Mouse (Mus musculus) neural tube, embryonic 13.5 days (tissue): ENCODE data around the gene Aacs. TPM values are rescaled to one million over a fixed set of nuclear protein-coding genes. Genes with fewer than 3 reads are reported as not detected.

ENCODE experiments used
- ATAC-seq: fragments of 200-750 bp; cut with Nextera tagmentation; 2 replicates; pipeline ENCODE4 v1.8.0; 2017; ENCODE audit warnings: low read depth, mild to moderate bottlenecking, moderate TSS enrichment, moderate library complexity
- H3K27ac ChIP-seq: fragments of 300-500 bp; sonication (generic); replicated peaks from 2 replicates; pipeline ENCODE4 v1.5.1; 2015; ENCODE audit warnings: moderate library complexity, mild to moderate bottlenecking, inconsistent platforms
- H3K27me3 ChIP-seq: fragments of 300-500 bp; sonication (generic); 2 replicates; pipeline ENCODE4 v1.6.1; 2015; ENCODE audit warnings: mild to moderate bottlenecking, inconsistent platforms
- H3K36me3 ChIP-seq: fragments of 300-500 bp; sonication (generic); 2 replicates; pipeline ENCODE4 v1.6.1; 2015; ENCODE audit warnings: mild to moderate bottlenecking, inconsistent platforms
- H3K4me1 ChIP-seq: fragments of 300-500 bp; sonication (generic); replicated peaks from 2 replicates; pipeline ENCODE4 v1.6.1; 2015; ENCODE audit warnings: inconsistent platforms
- H3K4me2 ChIP-seq: fragments of 300-500 bp; sonication (generic); 2 replicates; pipeline ENCODE4 v1.6.1; 2015; ENCODE audit warnings: inconsistent platforms, mild to moderate bottlenecking, moderate library complexity
- H3K4me3 ChIP-seq: fragments of 300-500 bp; sonication (generic); 2 replicates; pipeline ENCODE4 v1.5.1; 2015; ENCODE audit warnings: mild to moderate bottlenecking, inconsistent platforms
- H3K9ac ChIP-seq: fragments of 300-500 bp; sonication (generic); 2 replicates; pipeline ENCODE4 v1.6.1; 2015; ENCODE audit warnings: moderate library complexity, mild to moderate bottlenecking, inconsistent platforms
- H3K9me3 ChIP-seq: fragments of 300-500 bp; sonication (generic); 2 replicates; pipeline ENCODE4 v1.6.1; 2016; ENCODE audit warnings: inconsistent platforms
- WGBS: fragments of 180-500 bp; shearing (Covaris S2); methylation state at CpG from one replicate; pipeline ENCODE4 v1.1.7; 2015; 5-methylcytosine and 5-hydroxymethylcytosine counted together
- polyA plus RNA-seq: library from polyadenylated mRNA; unstranded; fragments of >200 nt; fragmentation: Nextera tagmentation; extraction: Ambion mirVana; gene quantifications from 2 replicates; pipeline ENCODE4 v1.2.1, GENCODE M21; 2015

The Aacs gene
- polyA plus RNA-seq, 1 experiment from 2014 or later = 69.2 TPM

GRCm38 (mm10) chr5:125502186-125502585 lies 26.6 kb downstream of the Aacs start:
- no peak overlapping the region for H3K27ac ChIP-seq
- H3K4me1 ChIP-seq = peaks cover 22% of the 10 kb centered on the region
- ATAC-seq = no peak
- WGBS = 46% methylated on average over 3 of the region's 3 CpGs
- H3K4me3 ChIP-seq = no peak overlapping the region
- H3K4me2 ChIP-seq = no peak overlapping the region
- H3K27me3 ChIP-seq = no peaks in the 10 kb centered on the region
- no peaks in the 10 kb centered on the region for H3K9me3 ChIP-seq
- H3K9ac ChIP-seq = no peak overlapping the region
- H3K36me3 ChIP-seq = peaks cover 29% of the 10 kb centered on the region

DNA sequence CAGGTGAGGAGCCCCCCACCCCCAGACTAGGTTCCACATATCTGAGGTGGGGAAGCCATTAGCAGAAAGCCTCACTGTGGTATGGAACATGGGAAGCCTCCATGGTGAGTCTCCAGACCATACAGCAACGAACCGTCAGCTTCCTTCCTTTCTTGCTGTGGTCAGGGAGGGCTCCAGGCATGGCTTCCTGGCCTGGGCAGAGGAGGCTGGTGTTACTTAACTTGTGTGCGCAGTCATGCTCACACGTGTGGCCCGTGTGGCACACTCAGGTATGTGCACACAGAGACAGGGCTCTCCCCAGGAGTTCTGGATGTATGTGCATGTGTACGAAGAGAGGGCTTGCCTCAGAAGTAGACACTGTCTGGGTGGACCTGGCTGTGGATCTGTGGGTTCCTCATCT lies 28.0 kb downstream of the Aacs start:
- Histone ChIP-seq H3K9ac (no peak overlapping the region), H3K4me3 (no peak overlapping the region), H3K36me3 (peaks cover 38% of the 10 kb centered on the region), H3K9me3 (no peaks in the 10 kb centered on the region), H3K27me3 (no peaks in the 10 kb centered on the region), H3K4me1 (peaks cover 22% of the 10 kb centered on the region), H3K4me2 (no peak overlapping the region), H3K27ac (no peak overlapping the region)
- WGBS = 96% methylated on average over 6 of the region's 6 CpGs
- no peak for ATAC-seq

DNA sequence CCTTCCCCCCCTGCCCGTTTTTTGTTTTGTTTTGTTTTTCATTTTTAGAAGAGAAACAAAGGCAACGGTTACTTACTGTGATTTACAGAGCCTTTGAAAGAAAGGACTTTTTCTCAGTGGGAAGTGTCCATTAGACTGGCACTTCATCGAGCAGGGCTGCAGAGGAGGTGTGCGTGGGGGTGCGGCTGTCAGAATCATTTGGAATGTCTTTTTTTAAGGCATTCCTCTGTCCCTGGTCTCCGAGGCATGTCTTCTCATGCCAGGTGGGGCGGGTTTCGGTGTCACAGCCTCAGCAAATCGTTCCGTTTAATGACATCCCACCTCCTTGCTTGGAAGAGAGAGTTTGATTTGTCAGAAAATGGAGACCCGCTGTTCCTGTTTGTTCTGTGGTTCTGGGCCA lies 29.1 kb downstream of the Aacs start:
- H3K4me3 ChIP-seq = no peak overlapping the region
- H3K4me1 ChIP-seq = peaks cover 22% of the 10 kb centered on the region
- H3K36me3 ChIP-seq = peaks cover 45% of the 10 kb centered on the region
- H3K4me2 ChIP-seq = no peak overlapping the region
- no peak for ATAC-seq
- 67% methylated on average over 11 of the region's 11 CpGs for WGBS
- H3K27me3 ChIP-seq = no peaks in the 10 kb centered on the region
- H3K9me3 ChIP-seq = no peaks in the 10 kb centered on the region
- no peak overlapping the region for H3K9ac ChIP-seq
- no peak overlapping the region for H3K27ac ChIP-seq

- Histone ChIP-seq H3K36me3 (peaks cover 50% of the 10 kb centered on the region), H3K27me3 (no peaks in the 10 kb centered on the region), H3K27ac (peak overlapping the region; percentile 39; the same call in 1 of the 2 replicates), H3K4me1 (peaks cover 22% of the 10 kb centered on the region), H3K4me3 (no peak overlapping the region), H3K9me3 (no peaks in the 10 kb centered on the region), H3K4me2 (no peak overlapping the region), H3K9ac (0 out of 2 replicates have a peak overlapping the region, but pooled peaks have one; percentile 12)
- ATAC-seq = no peak
- 49% methylated on average over 15 of the region's 15 CpGs for WGBS
Measured at GRCm38 (mm10) chr5:125505968-125506367, 30.4 kb downstream of the Aacs start.

GRCm38 (mm10) chr5:125507582-125507981 lies 32.0 kb downstream of the Aacs start:
- H3K9me3 ChIP-seq = no peaks in the 10 kb centered on the region

GRCm38 (mm10) chr5:125508006-125508405 lies 32.4 kb downstream of the Aacs start:
- Histone ChIP-seq H3K4me1 (peaks cover 12% of the 10 kb centered on the region), H3K9ac (no peak overlapping the region), H3K4me3 (no peak overlapping the region), H3K9me3 (no peaks in the 10 kb centered on the region), H3K27me3 (no peaks in the 10 kb centered on the region), H3K4me2 (no peak overlapping the region), H3K36me3 (peaks cover 66% of the 10 kb centered on the region), H3K27ac (no peak overlapping the region)
- WGBS = 92% methylated on average over 10 of the region's 10 CpGs
- ATAC-seq = no peak

More at GRCm38 (mm10) chr5:125507582-125507981, 32.0 kb downstream of the Aacs start:
- Histone ChIP-seq H3K36me3 (peaks cover 66% of the 10 kb centered on the region), H3K4me2 (no peak overlapping the region), H3K4me3 (no peak overlapping the region), H3K9ac (no peak overlapping the region), H3K4me1 (peaks cover 14% of the 10 kb centered on the region), H3K27ac (no peak overlapping the region), H3K27me3 (no peaks in the 10 kb centered on the region)
- ATAC-seq = no peak
- WGBS = 95% methylated on average over 9 of the region's 9 CpGs

DNA sequence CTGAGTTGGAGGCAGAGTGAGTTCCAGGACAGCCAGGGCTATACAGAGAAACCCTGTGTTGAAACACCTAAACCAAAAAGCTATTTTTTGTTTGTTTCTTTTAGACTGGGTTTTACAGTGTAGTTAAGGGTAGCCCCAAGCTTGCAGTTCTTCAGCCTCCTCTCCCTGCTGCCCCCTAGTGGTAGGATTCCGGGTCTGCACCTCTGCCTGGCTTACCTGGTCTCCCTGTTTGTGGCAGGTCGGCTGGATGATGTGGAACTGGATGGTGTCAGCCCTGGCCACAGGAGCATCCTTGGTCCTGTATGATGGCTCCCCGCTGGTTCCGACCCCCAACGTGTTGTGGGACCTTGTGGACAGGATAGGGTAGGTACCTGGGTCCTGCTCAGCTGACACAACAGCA lies 33.9 kb downstream of the Aacs start:
- 57% methylated on average over 5 of the region's 5 CpGs for WGBS
- no peak overlapping the region for H3K4me2 ChIP-seq
- no peak overlapping the region for H3K4me3 ChIP-seq
- peaks cover 12% of the 10 kb centered on the region for H3K4me1 ChIP-seq
- no peaks in the 10 kb centered on the region for H3K27me3 ChIP-seq
- H3K27ac ChIP-seq = no peak overlapping the region
- H3K36me3 ChIP-seq = peaks cover 69% of the 10 kb centered on the region
- no peak overlapping the region for H3K9ac ChIP-seq
- H3K9me3 ChIP-seq = no peaks in the 10 kb centered on the region
- no peak for ATAC-seq

DNA sequence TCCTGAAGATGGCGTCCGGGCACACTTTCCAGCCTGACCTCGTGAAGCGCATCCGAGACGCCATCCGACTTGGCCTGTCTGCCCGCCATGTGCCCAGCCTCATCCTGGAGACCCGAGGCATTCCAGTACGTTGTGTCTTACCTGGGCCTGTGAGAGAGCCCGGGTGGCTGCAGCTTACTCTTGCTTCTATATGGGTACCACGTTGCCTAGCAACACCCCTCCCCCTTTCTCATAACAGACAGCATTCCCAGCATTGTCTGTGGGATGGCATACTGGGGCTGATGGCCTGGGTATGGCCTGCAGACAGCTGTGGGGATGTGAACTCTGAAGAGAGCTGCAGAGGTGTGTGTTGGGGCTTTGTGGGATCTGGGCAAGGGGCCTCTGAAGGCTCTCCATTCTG lies 39.4 kb downstream of the Aacs start:
- Histone ChIP-seq H3K36me3 (peaks cover 81% of the 10 kb centered on the region), H3K4me1 (0 out of 2 replicates have a peak, but pooled peaks cover 8% of the 10 kb centered on the region), H3K9me3 (no peaks in the 10 kb centered on the region), H3K4me2 (no peak overlapping the region), H3K4me3 (no peak overlapping the region), H3K27ac (no peak overlapping the region), H3K9ac (no peak overlapping the region), H3K27me3 (no peaks in the 10 kb centered on the region)
- peak; percentile 45; the same call in 1 of the 2 replicates for ATAC-seq
- WGBS = 85% methylated on average over 12 of the region's 12 CpGs

DNA sequence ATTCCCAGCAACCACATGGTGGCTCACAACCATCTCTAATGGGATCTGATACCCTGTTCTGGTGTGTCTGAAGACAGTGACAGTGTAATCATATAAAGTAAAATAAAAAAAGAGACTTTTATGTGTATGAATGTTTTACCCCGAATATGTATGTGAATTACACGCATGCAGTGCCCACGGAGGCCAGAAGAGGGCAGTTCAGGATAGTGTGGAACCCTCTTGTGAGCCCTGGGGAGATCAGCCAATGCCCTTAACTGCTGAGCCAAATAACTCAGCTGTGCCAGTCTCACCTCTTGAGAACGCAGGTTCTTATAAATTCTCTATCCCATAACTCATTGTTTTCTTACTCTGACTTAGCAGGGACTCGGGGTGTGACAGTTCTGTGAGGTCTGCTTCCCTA lies 43.0 kb downstream of the Aacs start:
- 68% methylated on average over 5 of the region's 5 CpGs for WGBS
- Histone ChIP-seq H3K4me3 (no peak overlapping the region), H3K9me3 (no peaks in the 10 kb centered on the region), H3K9ac (no peak overlapping the region), H3K27me3 (no peaks in the 10 kb centered on the region), H3K4me1 (peaks cover 8% of the 10 kb centered on the region; the same call in 1 of the 2 replicates), H3K36me3 (peaks cover 53% of the 10 kb centered on the region), H3K4me2 (no peak overlapping the region), H3K27ac (no peak overlapping the region)
- ATAC-seq = no peak

DNA sequence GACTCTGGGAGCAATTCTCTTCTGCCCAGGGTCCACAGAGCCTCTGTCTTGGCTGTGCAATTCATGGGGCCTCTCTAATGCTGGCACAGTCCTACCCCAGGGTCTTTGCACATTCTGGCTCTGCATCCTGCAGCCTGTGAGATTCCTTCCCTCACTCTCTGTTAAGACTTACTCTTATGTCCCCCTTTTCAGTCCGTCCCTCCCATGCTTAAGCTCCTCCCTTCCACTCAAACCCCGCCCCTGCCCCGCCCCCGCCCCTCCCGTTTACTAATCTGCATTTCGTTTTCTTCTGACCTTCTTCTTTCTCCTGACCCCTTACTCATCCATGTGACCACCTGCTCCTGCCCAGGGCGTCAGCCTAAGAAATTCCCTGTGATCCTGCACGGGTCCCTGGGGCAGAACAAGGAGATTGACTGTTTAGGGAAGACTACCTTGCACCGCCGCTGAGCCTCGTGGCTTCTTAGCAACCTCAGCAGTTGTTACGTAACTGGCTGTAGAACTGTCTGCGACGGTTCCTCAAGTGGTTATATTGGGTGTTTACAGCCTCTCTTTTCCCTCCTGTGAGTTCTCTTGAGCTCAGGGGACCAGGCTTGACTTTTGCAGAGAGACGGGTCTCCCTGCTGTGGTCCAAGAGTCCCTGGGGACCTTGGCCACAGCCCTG lies 45.4 kb downstream of the Aacs start:
- no peak overlapping the region for H3K9ac ChIP-seq
- WGBS = 18% methylated on average over 15 of the region's 15 CpGs
- H3K4me3 ChIP-seq = no peak overlapping the region
- H3K4me2 ChIP-seq = no peak overlapping the region
- H3K27ac ChIP-seq = no peak overlapping the region
- peaks cover 28% of the 10 kb centered on the region for H3K36me3 ChIP-seq
- no peaks in the 10 kb centered on the region; the same call in 1 of the 2 replicates for H3K4me1 ChIP-seq
- ATAC-seq = no peak
- H3K9me3 ChIP-seq = no peaks in the 10 kb centered on the region
- no peaks in the 10 kb centered on the region for H3K27me3 ChIP-seq

- no peak for ATAC-seq
- H3K4me2 ChIP-seq = no peak overlapping the region
- no peak overlapping the region for H3K4me3 ChIP-seq
- H3K36me3 ChIP-seq = peaks cover 7% of the 10 kb centered on the region; the same call in 1 of the 2 replicates
- whole genome bisulfite sequencing = 86% methylated on average over 2 of the region's 2 CpGs
- 0 out of 2 replicates have a peak, but pooled peaks cover 5% of the 10 kb centered on the region for H3K9me3 ChIP-seq
- no peak overlapping the region for H3K9ac ChIP-seq
- no peaks in the 10 kb centered on the region; the same call in 1 of the 2 replicates for H3K4me1 ChIP-seq
- H3K27ac ChIP-seq = no peak overlapping the region
- H3K27me3 ChIP-seq = peaks cover 10% of the 10 kb centered on the region
Measured at GRCm38 (mm10) chr5:125523361-125523760, 47.7 kb downstream of the Aacs start.

- no peaks in the 10 kb centered on the region; the same call in 1 of the 2 replicates for H3K4me1 ChIP-seq
- no peak overlapping the region for H3K9ac ChIP-seq
- no peak for ATAC-seq
- peaks cover 26% of the 10 kb centered on the region for H3K27me3 ChIP-seq
- no peak overlapping the region for H3K4me2 ChIP-seq
- 59% methylated on average over 5 of the region's 5 CpGs for WGBS
- peaks cover 7% of the 10 kb centered on the region; the same call in 1 of the 2 replicates for H3K36me3 ChIP-seq
- no peak overlapping the region for H3K4me3 ChIP-seq
- 0 out of 2 replicates have a peak, but pooled peaks cover 5% of the 10 kb centered on the region for H3K9me3 ChIP-seq
- no peak overlapping the region for H3K27ac ChIP-seq
Measured at GRCm38 (mm10) chr5:125525516-125525915, 49.9 kb downstream of the Aacs start.
